Mouse (Mus musculus) CH12.LX (cell line): Measurements from ENCODE around the gene Pwp1. TPM values are rescaled to one million over a fixed set of nuclear protein-coding genes. Genes with fewer than 3 reads are reported as not detected.

ENCODE experiments used
- DNase-seq: peaks from one replicate; pipeline ENCODE4 v3.0.0-alpha.2; 2013; ENCODE audit errors: extremely low read depth
- H3K27ac ChIP-seq: 2 replicates; pipeline ENCODE4 v1.5.1; 2012; ENCODE audit warnings: low read depth, mild to moderate bottlenecking, control low read depth, moderate library complexity; ENCODE audit not compliant: insufficient read depth
- H3K27me3 ChIP-seq: replicated peaks from 2 replicates; pipeline ENCODE3; 2012; ENCODE audit warnings: inconsistent platforms
- H3K36me3 ChIP-seq, 2 experiments: replicated peaks in 1 of 2; 2 replicates each; pipeline versions ENCODE3 to v1.6.1; 2012; ENCODE audit warnings: inconsistent platforms in 1 of 2, low read length in 1 of 2, mild to moderate bottlenecking in 1 of 2, mixed read lengths in 1 of 2, moderate library complexity in 1 of 2; ENCODE audit not compliant: control insufficient read depth in 1 of 2, insufficient read depth in 1 of 2
- H3K4me1 ChIP-seq, 2 experiments: 2 replicates each; pipeline ENCODE4 v1.6.1; 2012; ENCODE audit warnings: inconsistent platforms in 1 of 2, moderate library complexity in 1 of 2; ENCODE audit not compliant: insufficient read depth in 2 of 2, control insufficient read depth in 1 of 2
- H3K4me2 ChIP-seq: 2 replicates; pipeline ENCODE4 v1.6.1; 2012; ENCODE audit warnings: low read depth, mild to moderate bottlenecking, control low read depth; ENCODE audit not compliant: poor library complexity, insufficient read depth, severe bottlenecking
- H3K4me3 ChIP-seq, 3 experiments: fragments of 150-350 bp in 1 of 3; sonication (generic) in 1 of 3; replicated peaks in 1 of 3; 2 replicates each; pipeline versions ENCODE3 to v1.5.1; 2011 to 2012; ENCODE audit warnings: low read depth in 2 of 3, low read length in 2 of 3, mild to moderate bottlenecking in 2 of 3, moderate library complexity in 2 of 3, control low read depth in 1 of 3, improper control_type of control experiment in 1 of 3, inconsistent platforms in 1 of 3, mixed read lengths in 1 of 3; ENCODE audit not compliant: poor library complexity in 1 of 3
- H3K79me2 ChIP-seq: replicated peaks from 2 replicates; pipeline ENCODE4 v1.6.1; 2012; ENCODE audit warnings: mild to moderate bottlenecking, moderate library complexity; ENCODE audit not compliant: control insufficient read depth, poor library complexity, insufficient read depth, severe bottlenecking; ENCODE audit errors: extremely low read depth
- H3K9ac ChIP-seq: 2 replicates; pipeline ENCODE4 v1.6.1; 2012; ENCODE audit warnings: low read depth, mild to moderate bottlenecking, control low read depth, moderate library complexity; ENCODE audit not compliant: insufficient read depth
- H3K9me3 ChIP-seq: replicated peaks from 2 replicates; pipeline ENCODE3; 2012; ENCODE audit warnings: low read length, inconsistent platforms, mixed read lengths
- BHLHE40 ChIP-seq: IDR thresholded peaks from 2 replicates; pipeline ENCODE4 v1.6.1; 2011; ENCODE audit warnings: mild to moderate bottlenecking, low read depth, low read length, improper control_type of control experiment
- CHD2 ChIP-seq: IDR thresholded peaks from 2 replicates; pipeline ENCODE4 v1.6.1; 2011; ENCODE audit warnings: low read length, improper control_type of control experiment
- CTCF ChIP-seq, 2 experiments: IDR thresholded peaks in 1 of 2; conservative IDR thresholded peaks in 1 of 2; 2 replicates each; pipeline ENCODE4 v1.5.1; 2011 to 2012; ENCODE audit warnings: low read depth in 2 of 2, low read length in 2 of 2, improper control_type of control experiment in 1 of 2, inconsistent platforms in 1 of 2, mild to moderate bottlenecking in 1 of 2, moderate library complexity in 1 of 2
- E2F4 ChIP-seq: IDR thresholded peaks from 2 replicates; pipeline ENCODE4 v1.6.1; 2011; ENCODE audit warnings: low read depth, low read length, improper control_type of control experiment; ENCODE audit not compliant: insufficient replicate concordance
- ETS1 ChIP-seq: conservative IDR thresholded peaks from 2 replicates; pipeline ENCODE4 v1.6.1; 2012; ENCODE audit warnings: low read depth, mild to moderate bottlenecking, inconsistent platforms, low read length, improper control_type of control experiment, moderate library complexity
- GABPA ChIP-seq: IDR thresholded peaks from 2 replicates; pipeline ENCODE4 v1.6.1; 2012; ENCODE audit warnings: low read depth, low read length, improper control_type of control experiment, inconsistent platforms; ENCODE audit not compliant: insufficient replicate concordance
- IRF4 ChIP-seq: IDR thresholded peaks from 2 replicates; pipeline ENCODE4 v1.6.1; 2014; ENCODE audit warnings: low read depth, mild to moderate bottlenecking, inconsistent platforms, low read length, improper control_type of control experiment
- JUN ChIP-seq: IDR thresholded peaks from 2 replicates; pipeline ENCODE4 v1.6.1; 2011; ENCODE audit warnings: low read depth, mild to moderate bottlenecking, low read length, improper control_type of control experiment, moderate library complexity; ENCODE audit not compliant: insufficient read depth
- KAT2A ChIP-seq: IDR thresholded peaks from 2 replicates; pipeline ENCODE4 v1.6.1; 2012; ENCODE audit warnings: low read length, improper control_type of control experiment, inconsistent platforms; ENCODE audit not compliant: insufficient replicate concordance
- MAFK ChIP-seq: IDR thresholded peaks from 2 replicates; pipeline ENCODE4 v1.6.1; 2011; ENCODE audit warnings: low read length, improper control_type of control experiment; ENCODE audit not compliant: insufficient replicate concordance
- MEF2A ChIP-seq: IDR thresholded peaks from 2 replicates; pipeline ENCODE4 v1.6.1; 2014; ENCODE audit warnings: low read depth, mild to moderate bottlenecking, inconsistent platforms, low read length, improper control_type of control experiment, borderline replicate concordance
- MYC ChIP-seq: IDR thresholded peaks from 2 replicates; pipeline ENCODE4 v1.6.1; 2011; ENCODE audit warnings: low read depth, mild to moderate bottlenecking, improper control_type of control experiment, low read length
- NELFE ChIP-seq: IDR thresholded peaks from 2 replicates; pipeline ENCODE4 v1.6.1; 2011; ENCODE audit warnings: low read depth, low read length, improper control_type of control experiment
- NRF1 ChIP-seq: IDR thresholded peaks from 2 replicates; pipeline ENCODE4 v1.6.1; 2014; ENCODE audit warnings: low read depth, mild to moderate bottlenecking, inconsistent platforms, low read length, improper control_type of control experiment, moderate library complexity
- PAX5 ChIP-seq: IDR thresholded peaks from 2 replicates; pipeline ENCODE4 v1.6.1; 2012; ENCODE audit warnings: low read length, inconsistent platforms, mixed read lengths
- POLR2AphosphoS2 ChIP-seq: IDR thresholded peaks from 2 replicates; pipeline ENCODE4 v1.6.1; 2011; ENCODE audit warnings: low read depth, low read length, improper control_type of control experiment
- RAD21 ChIP-seq: IDR thresholded peaks from 2 replicates; pipeline ENCODE4 v1.6.1; 2011; ENCODE audit warnings: low read depth, mild to moderate bottlenecking, low read length, improper control_type of control experiment, moderate library complexity
- RCOR1 ChIP-seq: conservative IDR thresholded peaks from 2 replicates; pipeline ENCODE4 v1.6.1; 2012; ENCODE audit warnings: low read depth, mild to moderate bottlenecking, inconsistent platforms, low read length, improper control_type of control experiment
- TBP ChIP-seq: conservative IDR thresholded peaks from 2 replicates; pipeline ENCODE4 v1.6.1; 2011; ENCODE audit warnings: low read depth, low read length, improper control_type of control experiment
- ZMIZ1 ChIP-seq: IDR thresholded peaks from 2 replicates; pipeline ENCODE4 v1.6.1; 2012; ENCODE audit warnings: low read depth, mild to moderate bottlenecking, inconsistent platforms, low read length, improper control_type of control experiment
- ZNF384 ChIP-seq: IDR thresholded peaks from 2 replicates; pipeline ENCODE4 v1.6.1; 2012; ENCODE audit warnings: low read depth, low read length, improper control_type of control experiment, inconsistent platforms
- dilution Hi-C: fragments of 300-500 bp; cut with MboI; formaldehyde crosslinking; loops from 2 replicates; pipeline ENCODE4 v1.14.3; 2020; ENCODE audit warnings: low sequenced_read_pairs; ENCODE audit not compliant: extremely low pct_unique_long_range_greater_than_20kb, extremely low pct_ligation_motif_present
- in situ Hi-C: fragments of 300-500 bp; cut with MboI; formaldehyde crosslinking; loops from 3 replicates; pipeline ENCODE4 v1.14.3; 2019; ENCODE audit warnings: low sequenced_read_pairs, low pct_ligation_motif_present, low pct_unique_long_range_greater_than_20kb, mixed read lengths
- polyA plus RNA-seq: library from polyadenylated mRNA; unstranded; fragments of >175 nt; gene quantifications from 2 replicates; pipeline ENCODE4 v1.2.1, GENCODE M21; 2012; ENCODE audit warnings: low read depth; ENCODE audit not compliant: insufficient read length
- total RNA-seq, 2 experiments: library from RNA; depleted of rRNA; stranded (reverse); fragments of 300-350 nt in 1 of 2; fragments of >200 nt in 1 of 2; gene quantifications; 2 replicates each; pipeline ENCODE4 v1.2.3; 2012 to 2014

The Pwp1 gene
- total and polyA plus RNA-seq, 3 experiments: 65.0 to 118 (median 90.4) TPM

GRCm38 (mm10) chr10:85929208-85929591 is 99.9 kb downstream of the Pwp1 start:
- Histone ChIP-seq H3K36me3 (no peaks in the 10 kb centered on the region), H3K9me3 (no peaks in the 10 kb centered on the region), H3K27me3 (peaks cover 23% of the 10 kb centered on the region), H3K4me2 (peak overlapping the region; percentile 99), H3K4me1 (peaks cover 8 to 25% of the 10 kb centered on the region in 2 experiments), H3K9ac (peak overlapping the region; percentile 69), H3K79me2 (no peaks in the 10 kb centered on the region), H3K27ac (no peak overlapping the region)
- DNase-seq: no peak
- in situ Hi-C loops: no loop called here
- dilution Hi-C loops: no loop called here
- TF ChIP-seq ETS1 (no peak), PAX5 (no peak), TBP (no peak), RCOR1 (no peak)
- TF ChIP-seq, all 38 proteins: peak for 0
- peak overlapping the region in 2 of 3 experiments; percentile 34 to 55 for H3K4me3 ChIP-seq

- no peaks in the 10 kb centered on the region for H3K9me3 ChIP-seq
- no peak overlapping the region for H3K4me2 ChIP-seq
- H3K9ac ChIP-seq: no peak overlapping the region
- no peak for DNase-seq
- no peak overlapping the region for H3K27ac ChIP-seq
- H3K27me3 ChIP-seq: peaks cover 23% of the 10 kb centered on the region
- H3K4me1 ChIP-seq: peaks cover 8 to 25% of the 10 kb centered on the region in 2 experiments
- no peak overlapping the region for H3K4me3 ChIP-seq
- peaks cover 0 to under 1% of the 10 kb centered on the region in 2 experiments for H3K36me3 ChIP-seq
- dilution Hi-C loops: no loop called here
- in situ Hi-C loops: no loop called here
- no peaks in the 10 kb centered on the region for H3K79me2 ChIP-seq
- TF ChIP-seq POLR2AphosphoS2 (no peak), MYC (no peak), NELFE (no peak), NRF1 (no peak), JUN (no peak), KAT2A (no peak), E2F4 (no peak), MAFK (no peak), PAX5 (no peak), ZMIZ1 (no peak), GABPA (no peak), ZNF384 (no peak), TBP (no peak), MEF2A (no peak), IRF4 (no peak), RAD21 (no peak), RCOR1 (no peak), CHD2 (no peak), BHLHE40 (no peak), CTCF (conservative IDR thresholded peaks at IDR 0.05 in 1 of 2, IDR thresholded peaks at IDR 0.05 in 1 of 2; ENCODE audit: low read depth in 2 of 2, low read length in 2 of 2) (no peak)
Measured at GRCm38 (mm10) chr10:85929962-85930361, 100.7 kb downstream of the Pwp1 start.
